Mouse (Mus musculus): ENCODE measurements around the gene Alkbh4. TPM values are rescaled to one million over a fixed set of nuclear protein-coding genes. Genes with fewer than 3 reads are reported as not detected.
A peak's percentile ranks its signal among the peaks of the same experiment; 100 is the strongest.
"Not testable (repeated sequence)": the region's sequence is repeated elsewhere in the genome, so short reads cannot be mapped to it uniquely, and the experiment has no call there.

Gene Alkbh4
- total RNA-seq, 2 experiments from 2014 or later, result 8.4 to 8.6 TPM

- DNase-seq (ENCODE audit: low spot score in 2 of 2), result no peak
Observed at GRCm38 (mm10) chr5:136140057-136140482, 4.1 kb downstream of the Alkbh4 start.

GRCm38 (mm10) chr5:136142746-136143145 is 6.8 kb downstream of the Alkbh4 start:
- DNase-seq (ENCODE audit: low spot score in 2 of 2), result no peak

- DNase-seq (ENCODE audit: low spot score in 2 of 2), result no peak
Observed at GRCm38 (mm10) chr5:136143161-136143755, 7.3 kb downstream of the Alkbh4 start.

GRCm38 (mm10) chr5:136144606-136145430 is 8.9 kb downstream of the Alkbh4 start:
- no peak for DNase-seq (ENCODE audit: low spot score in 2 of 2)

- DNase-seq (ENCODE audit: low spot score in 2 of 2), result no peak
Observed at GRCm38 (mm10) chr5:136146936-136147335, 11.0 kb downstream of the Alkbh4 start.

- DNase-seq (ENCODE audit: low spot score in 2 of 2), result no peak
Observed at GRCm38 (mm10) chr5:136147704-136148103, 11.8 kb downstream of the Alkbh4 start.

- DNase-seq (ENCODE audit: low spot score in 2 of 2), result not testable (repeated sequence)
Observed at GRCm38 (mm10) chr5:136149134-136149576, 13.2 kb downstream of the Alkbh4 start.

GRCm38 (mm10) chr5:136152365-136152764 is 16.4 kb downstream of the Alkbh4 start:
- DNase-seq (ENCODE audit: low spot score in 2 of 2), result peak in 1 of 2 experiments; percentile 51

- DNase-seq (ENCODE audit: low spot score in 2 of 2), result no peak
Observed at GRCm38 (mm10) chr5:136155399-136155798, 19.5 kb downstream of the Alkbh4 start.

- peak in 1 of 2 experiments; percentile 74 for DNase-seq (ENCODE audit: low spot score in 2 of 2)
Observed at GRCm38 (mm10) chr5:136160084-136160483, 24.1 kb downstream of the Alkbh4 start.

GRCm38 (mm10) chr5:136163807-136164474 is 28.0 kb downstream of the Alkbh4 start:
- no peak for DNase-seq (ENCODE audit: low spot score in 2 of 2)

- no peak for DNase-seq (ENCODE audit: low spot score in 2 of 2)
Observed at GRCm38 (mm10) chr5:136165246-136165645, 29.3 kb downstream of the Alkbh4 start.

GRCm38 (mm10) chr5:136167296-136167695 is 31.4 kb downstream of the Alkbh4 start:
- no peak for DNase-seq (ENCODE audit: low spot score in 2 of 2)

GRCm38 (mm10) chr5:136168071-136168470 is 32.1 kb downstream of the Alkbh4 start:
- no peak for DNase-seq (ENCODE audit: low spot score in 2 of 2)

GRCm38 (mm10) chr5:136169626-136170511 is 33.9 kb downstream of the Alkbh4 start:
- peak in 1 of 2 experiments; percentile 39 for DNase-seq (ENCODE audit: low spot score in 2 of 2)

GRCm38 (mm10) chr5:136170512-136171362 is 34.8 kb downstream of the Alkbh4 start, which contains the start of gene Orai2:
Gene Orai2, minus strand, starts transcription at chr5:136170713.
- peak; percentile 69 to 85 for DNase-seq (ENCODE audit: low spot score in 2 of 2)

GRCm38 (mm10) chr5:136171363-136172341 is 35.7 kb downstream of the Alkbh4 start:
- DNase-seq (ENCODE audit: low spot score in 2 of 2), result peak in 1 of 2 experiments; percentile 11

GRCm38 (mm10) chr5:136172939-136173338 is 37.0 kb downstream of the Alkbh4 start:
- DNase-seq (ENCODE audit: low spot score in 2 of 2), result no peak

All from gastrocnemius, postnatal 4 days (tissue).